Mouse (Mus musculus) intestine, embryonic 14.5 days (tissue): ENCODE results near the gene Rplp0. TPM values are rescaled to one million over a fixed set of nuclear protein-coding genes. Genes with fewer than 3 reads are reported as not detected.

ENCODE experiments used
- ATAC-seq: fragments of 200-750 bp; cut with Nextera tagmentation; replicated peaks from 2 replicates; pipeline ENCODE4 v1.8.0; 2017; ENCODE audit warnings: low read depth, moderate number of reproducible peaks, moderate TSS enrichment, moderate library complexity; ENCODE audit not compliant: low FRiP score, low TSS enrichment
- DNase-seq: peaks from one replicate; pipeline ENCODE4 v3.0.0-alpha.2; 2018; ENCODE audit warnings: low spot score
- H3K27ac ChIP-seq: fragments of 300-500 bp; sonication (generic); 2 replicates; pipeline ENCODE4 v1.5.1; 2014; ENCODE audit warnings: low read depth, mild to moderate bottlenecking, control low read depth
- H3K27me3 ChIP-seq: fragments of 300-500 bp; sonication (generic); replicated peaks from 2 replicates; pipeline ENCODE4 v1.6.1; 2014; ENCODE audit warnings: low read length, control low read depth; ENCODE audit not compliant: control insufficient read depth, insufficient read depth
- H3K36me3 ChIP-seq: fragments of 300-500 bp; sonication (generic); 2 replicates; pipeline ENCODE4 v1.6.1; 2014; ENCODE audit warnings: low read length, control low read depth; ENCODE audit not compliant: control insufficient read depth, insufficient read depth
- H3K4me1 ChIP-seq: fragments of 300-500 bp; sonication (generic); replicated peaks from 2 replicates; pipeline ENCODE4 v1.6.1; 2014; ENCODE audit warnings: low read length, control low read depth, mixed read lengths; ENCODE audit not compliant: control insufficient read depth, insufficient read depth
- H3K4me2 ChIP-seq: fragments of 300-500 bp; sonication (generic); 2 replicates; pipeline ENCODE4 v1.6.1; 2014; ENCODE audit warnings: low read length
- H3K4me3 ChIP-seq: fragments of 300-500 bp; sonication (generic); 2 replicates; pipeline ENCODE4 v1.5.1; 2014; ENCODE audit warnings: low read depth, low read length, control low read depth, mixed read lengths
- H3K9ac ChIP-seq: fragments of 300-500 bp; sonication (generic); 2 replicates; pipeline ENCODE4 v1.6.1; 2014; ENCODE audit warnings: mild to moderate bottlenecking, low read length
- H3K9me3 ChIP-seq: fragments of 300-500 bp; sonication (generic); 2 replicates; pipeline ENCODE4 v1.6.1; 2016; ENCODE audit warnings: low read length, control low read depth; ENCODE audit not compliant: control insufficient read depth
- WGBS: fragments of 180-500 bp; shearing (Covaris S2); extraction: QIAGEN DNeasy Blood & Tissue Kit; methylation state at CpG from one replicate; pipeline ENCODE4 v1.1.7; 2014; 5-methylcytosine and 5-hydroxymethylcytosine counted together
- polyA plus RNA-seq: library from polyadenylated mRNA; unstranded; fragments of >200 nt; fragmentation: Nextera tagmentation; extraction: Ambion mirVana; gene quantifications from 2 replicates; pipeline ENCODE4 v1.2.1, GENCODE M21; 2014

The Rplp0 gene
- polyA plus RNA-seq: 2,116 and 2,150 TPM in 2 replicates

DNA sequence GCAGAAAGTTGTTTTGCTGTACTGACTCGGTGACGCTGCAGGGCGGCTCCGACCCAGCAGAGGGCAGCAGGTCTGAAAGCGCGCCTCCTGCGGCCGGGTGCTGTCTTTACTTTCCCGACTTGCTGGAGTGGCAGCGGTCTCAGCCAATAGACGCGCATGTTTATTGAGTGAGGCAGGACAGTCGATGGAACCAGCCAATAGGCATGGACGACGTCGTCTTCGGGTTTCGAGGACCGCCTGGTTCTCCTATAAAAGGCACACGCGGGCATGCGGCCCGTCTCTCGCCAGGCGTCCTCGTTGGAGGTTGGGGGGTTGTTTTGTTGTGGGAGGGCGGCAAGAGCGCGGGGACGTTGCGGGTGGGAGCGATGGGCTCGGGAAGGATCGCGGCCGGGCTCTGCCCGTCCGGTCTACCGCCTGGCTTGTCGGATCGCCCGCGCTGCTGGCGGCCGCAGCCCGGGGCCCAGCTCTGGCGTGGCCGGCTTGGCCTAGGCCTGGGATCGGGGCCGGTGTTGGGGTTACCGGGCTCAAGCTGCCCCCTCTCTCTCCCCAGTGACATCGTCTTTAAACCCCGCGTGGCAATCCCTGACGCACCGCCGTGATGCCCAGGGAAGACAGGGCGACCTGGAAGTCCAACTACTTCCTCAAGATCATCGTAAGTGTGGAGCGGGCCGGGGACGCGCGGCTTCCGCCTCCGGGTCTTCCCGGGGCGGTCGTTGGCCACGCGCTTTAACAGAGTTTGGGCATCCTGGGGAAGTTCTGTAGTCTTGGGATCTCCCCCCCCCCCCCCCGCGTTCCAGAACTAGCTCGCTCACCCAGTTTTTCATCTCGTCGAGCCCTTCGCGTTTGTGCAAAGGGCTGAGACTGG lies at the start of gene Rplp0:
TSS of gene Rplp0 (plus strand) at position 231 of the 865 bp plus-strand sequence.
- Histone ChIP-seq H3K4me2 (peak within 1 kb of the TSS; percentile 97), H3K4me1 (peaks cover 11% of the 10 kb centered on the region), H3K4me3 (peak within 1 kb of the TSS; percentile 57), H3K27ac (peak within 1 kb of the TSS; percentile 70), H3K9ac (peak within 1 kb of the TSS; percentile 98), H3K27me3 (no peaks in the 10 kb centered on the region), H3K36me3 (peaks cover 48% of the 10 kb centered on the region), H3K9me3 (no peaks in the 10 kb centered on the region)
- WGBS: 0% methylated on average over 71 of the region's 78 CpGs
- ATAC-seq (peak; percentile 96), DNase-seq (peak; percentile 100)

DNA sequence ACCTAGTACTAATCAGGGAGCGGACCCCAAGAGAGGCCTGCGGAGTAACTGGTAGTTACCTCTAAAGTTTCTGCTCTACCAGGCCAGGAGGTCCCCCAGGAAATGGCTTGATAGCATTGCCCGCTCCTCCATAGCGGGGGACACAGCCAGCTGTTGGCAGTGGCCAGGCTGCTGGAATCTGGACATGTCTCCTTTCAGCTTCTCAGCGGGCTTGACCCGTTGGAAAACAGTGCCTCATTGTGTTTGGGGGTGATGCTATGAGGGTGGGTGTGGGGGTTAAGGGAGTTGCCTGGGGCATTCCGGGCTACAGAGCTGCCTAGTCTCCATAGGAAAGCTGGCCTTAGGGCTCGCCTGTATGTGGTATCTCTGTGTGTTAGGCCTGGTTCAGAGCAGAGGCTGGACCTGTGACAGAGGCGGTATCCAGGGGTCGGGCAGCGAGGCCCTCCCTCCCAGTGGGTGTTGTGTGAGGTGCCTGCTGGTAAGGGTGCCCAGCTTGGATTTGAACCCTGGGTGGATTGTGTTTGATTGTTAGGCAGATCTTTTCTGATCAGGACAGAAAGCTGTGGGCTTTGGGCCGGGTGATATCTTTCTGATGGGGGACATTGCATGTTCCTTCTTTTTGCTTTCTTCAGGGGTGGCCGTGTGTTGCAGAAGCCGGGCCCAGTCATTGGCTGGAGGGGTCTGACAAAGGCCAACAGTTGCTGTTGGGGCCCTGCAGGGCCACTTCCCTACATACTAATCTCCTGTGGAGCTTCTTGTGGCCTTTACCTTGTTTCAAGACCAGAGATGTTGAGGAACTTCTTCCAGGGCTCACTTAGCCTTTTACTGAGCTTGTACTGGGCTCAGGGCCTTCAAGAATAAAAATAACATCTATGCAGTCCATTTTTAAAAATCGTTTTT lies 49.2 kb upstream of the Rplp0 start:
- WGBS: 69% methylated on average over 15 of the region's 15 CpGs
- DNase-seq (no peak), ATAC-seq (no peak)
- Histone ChIP-seq H3K9me3 (no peaks in the 10 kb centered on the region), H3K4me1 (peaks cover 40% of the 10 kb centered on the region), H3K27ac (peak overlapping the region; percentile 48; the same call in 1 of the 2 replicates), H3K4me3 (no peak overlapping the region), H3K36me3 (no peaks in the 10 kb centered on the region), H3K4me2 (peak overlapping the region; percentile 96), H3K9ac (no peak overlapping the region), H3K27me3 (no peaks in the 10 kb centered on the region)

GRCm38 (mm10) chr5:115512375-115512774 lies 46.9 kb upstream of the Rplp0 start:
- H3K27ac ChIP-seq: no peak overlapping the region
- H3K4me1 ChIP-seq: peaks cover 48% of the 10 kb centered on the region
- no peak overlapping the region for H3K4me2 ChIP-seq
- no peak for DNase-seq
- no peaks in the 10 kb centered on the region for H3K36me3 ChIP-seq
- WGBS: 91% methylated on average over 7 of the region's 7 CpGs
- no peak overlapping the region for H3K4me3 ChIP-seq
- ATAC-seq: no peak
- H3K27me3 ChIP-seq: no peaks in the 10 kb centered on the region
- H3K9me3 ChIP-seq: no peaks in the 10 kb centered on the region
- no peak overlapping the region for H3K9ac ChIP-seq

DNA sequence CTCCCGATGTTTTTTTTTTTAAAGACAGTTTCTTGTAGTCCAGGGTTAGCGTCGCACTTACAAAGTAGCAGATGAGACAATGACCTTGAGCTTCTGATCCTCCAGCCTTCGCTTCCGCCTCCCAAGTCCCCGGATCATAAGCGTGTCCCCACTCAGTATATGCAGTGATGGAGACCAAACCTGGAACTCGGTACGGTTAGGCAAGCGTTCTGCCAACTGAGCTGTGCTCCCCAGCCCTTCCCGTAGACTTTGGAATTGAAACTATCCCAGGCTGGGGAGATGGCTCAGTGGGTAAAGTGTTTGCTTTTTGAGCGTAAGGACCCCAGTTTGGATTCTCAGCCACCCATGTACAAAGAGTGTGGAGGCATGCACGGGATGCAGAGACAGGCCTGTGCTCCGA lies 46.0 kb upstream of the Rplp0 start:
- H3K9me3 ChIP-seq: no peaks in the 10 kb centered on the region
- H3K4me3 ChIP-seq: no peak overlapping the region
- no peak overlapping the region for H3K9ac ChIP-seq
- H3K4me2 ChIP-seq: no peak overlapping the region
- no peaks in the 10 kb centered on the region for H3K36me3 ChIP-seq
- no peak overlapping the region for H3K27ac ChIP-seq
- no peak for ATAC-seq
- 94% methylated on average over 14 of the region's 14 CpGs for WGBS
- H3K27me3 ChIP-seq: no peaks in the 10 kb centered on the region
- H3K4me1 ChIP-seq: peaks cover 39% of the 10 kb centered on the region
- DNase-seq: no peak

DNA sequence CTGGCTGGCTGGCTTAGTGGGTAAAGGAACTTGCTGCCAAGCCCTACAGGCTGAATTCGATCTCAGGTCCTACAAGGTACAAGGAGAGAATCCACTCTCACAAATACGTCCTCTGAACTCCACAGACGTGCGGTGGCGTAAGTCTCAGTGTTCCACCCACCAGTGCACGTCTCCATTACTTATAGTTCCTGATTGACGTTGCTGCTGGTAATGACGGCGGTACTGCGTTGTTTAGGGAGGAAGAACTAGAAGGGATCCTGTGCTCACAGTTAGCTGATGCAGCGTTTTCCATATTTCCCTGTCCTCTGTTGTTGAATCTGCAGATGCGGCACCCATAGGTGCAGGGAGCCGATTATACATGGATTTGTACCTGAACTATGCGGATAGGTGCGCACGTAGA lies 45.5 kb upstream of the Rplp0 start:
- Histone ChIP-seq H3K4me3 (no peak overlapping the region), H3K4me2 (no peak overlapping the region), H3K27ac (no peak overlapping the region), H3K36me3 (no peaks in the 10 kb centered on the region), H3K9ac (no peak overlapping the region), H3K27me3 (no peaks in the 10 kb centered on the region), H3K4me1 (peaks cover 34% of the 10 kb centered on the region), H3K9me3 (no peaks in the 10 kb centered on the region)
- no peak for ATAC-seq
- no peak for DNase-seq
- WGBS: 91% methylated on average over 16 of the region's 16 CpGs

GRCm38 (mm10) chr5:115514346-115514745 lies 44.9 kb upstream of the Rplp0 start:
- Histone ChIP-seq H3K4me2 (no peak overlapping the region), H3K9ac (no peak overlapping the region), H3K27me3 (no peaks in the 10 kb centered on the region), H3K4me3 (no peak overlapping the region), H3K27ac (peak overlapping the region; percentile 54), H3K4me1 (peaks cover 30% of the 10 kb centered on the region), H3K9me3 (no peaks in the 10 kb centered on the region), H3K36me3 (no peaks in the 10 kb centered on the region)
- no peak for ATAC-seq
- no peak for DNase-seq
- 63% methylated on average over 6 of the region's 6 CpGs for WGBS

- no peaks in the 10 kb centered on the region for H3K27me3 ChIP-seq
- 32% methylated on average over 20 of the region's 20 CpGs for WGBS
- H3K36me3 ChIP-seq: no peaks in the 10 kb centered on the region
- peak overlapping the region; percentile 35 for H3K4me2 ChIP-seq
- ATAC-seq (peak; percentile 72), DNase-seq (no peak)
- H3K4me1 ChIP-seq: peaks cover 26% of the 10 kb centered on the region
- H3K9me3 ChIP-seq: no peaks in the 10 kb centered on the region
- peak overlapping the region; percentile 54 for H3K27ac ChIP-seq
- H3K9ac ChIP-seq: no peak overlapping the region
- H3K4me3 ChIP-seq: no peak overlapping the region
These were observed 44.2 kb upstream of the Rplp0 start for GRCm38 (mm10) chr5:115514896-115515587.
